Mouse (Mus musculus): Measurements from ENCODE around the gene Plscr1. TPM values are rescaled to one million over a fixed set of nuclear protein-coding genes. Genes with fewer than 3 reads are reported as not detected.

Plscr1 gene
- 12.2 and 22.2 TPM in 2 replicates for total RNA-seq (2012; rRNA removed)

GRCm38 (mm10) chr9:92249447-92249852 lies at the start of gene Plscr1:
Gene Plscr1 (plus strand): TSS chr9:92249750.
- Histone ChIP-seq H3K36me3 (ENCODE audit: control insufficient read depth, insufficient read depth, low read length, poor library complexity, severe bottlenecking) (no peaks in the 10 kb centered on the region), H3K27ac (ENCODE audit: insufficient read depth, low read depth, low read length, poor library complexity, severe bottlenecking) (peak within 1 kb of the TSS; percentile 91), H3K9ac (ENCODE audit: insufficient read depth, low read depth, low read length, poor library complexity, severe bottlenecking) (peak within 1 kb of the TSS; percentile 80), H3K9me3 (ENCODE audit: control insufficient read depth, insufficient read depth, low read depth, low read length) (no peaks in the 10 kb centered on the region), H3K4me1 (ENCODE audit: control insufficient read depth in 2 of 2, insufficient read depth in 2 of 2, low read length in 2 of 2, poor library complexity in 1 of 2) (no peaks in the 10 kb centered on the region; a peak in 1 of 4 replicates), H3K4me3 (ENCODE audit: insufficient read depth in 1 of 2, low read depth in 1 of 2, low read length in 2 of 2, poor library complexity in 1 of 2, severe bottlenecking in 1 of 2) (peak within 1 kb of the TSS; percentile 73 to 90)
- in situ Hi-C loops (cut with MboI; ENCODE audit: low sequenced_read_pairs in 2 of 2, unreplicated experiment in 2 of 2): no loop called here
- DNase-seq (ENCODE audit: low read depth, low spot score): no peak
- TF ChIP-seq MAFK (IDR thresholded peaks at IDR 0.05; ENCODE audit: insufficient read depth, low read depth, low read length): no peak
- TF ChIP-seq HCFC1 (IDR thresholded peaks at IDR 0.05; ENCODE audit: borderline replicate concordance, insufficient read depth, low read length): no peak
- no peak for TF ChIP-seq ZNF384 (IDR thresholded peaks at IDR 0.05; ENCODE audit: low read depth, low read length)
- TF ChIP-seq CHD2 (IDR thresholded peaks at IDR 0.05; ENCODE audit: low read depth, low read length): no peak
- no peak for TF ChIP-seq ZC3H11A (IDR thresholded peaks at IDR 0.05; ENCODE audit: borderline replicate concordance, low read depth, low read length)

DNA sequence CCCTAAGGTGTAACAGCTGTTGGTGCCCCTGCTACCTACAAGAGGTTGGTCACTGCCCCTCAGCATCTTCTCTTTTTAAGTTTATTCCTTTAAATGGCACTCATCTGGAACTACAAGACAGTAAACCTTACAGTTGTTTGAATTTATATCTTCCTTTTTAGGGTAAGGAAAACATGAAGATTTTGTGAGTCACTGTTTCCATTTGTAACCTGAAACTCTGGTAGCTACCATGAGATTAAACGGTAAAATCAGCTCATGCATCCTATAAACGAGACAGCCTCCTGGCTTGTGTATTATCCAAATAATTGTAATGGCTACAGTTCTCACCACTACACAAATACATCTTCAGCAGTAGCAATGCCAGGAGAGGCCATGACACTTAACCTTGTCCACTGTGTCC lies 45.2 kb upstream of the Plscr1 start:
- no peaks in the 10 kb centered on the region for H3K36me3 ChIP-seq (ENCODE audit: control insufficient read depth, insufficient read depth, low read length, poor library complexity, severe bottlenecking)
- H3K27ac ChIP-seq (ENCODE audit: insufficient read depth, low read depth, low read length, poor library complexity, severe bottlenecking): no peak overlapping the region
- H3K4me3 ChIP-seq (ENCODE audit: insufficient read depth in 1 of 2, low read depth in 1 of 2, low read length in 2 of 2, poor library complexity in 1 of 2, severe bottlenecking in 1 of 2): no peak overlapping the region
- no peak overlapping the region for H3K9ac ChIP-seq (ENCODE audit: insufficient read depth, low read depth, low read length, poor library complexity, severe bottlenecking)
- TF ChIP-seq ZNF384 (IDR thresholded peaks at IDR 0.05; ENCODE audit: low read depth, low read length) (no peak), MAFK (IDR thresholded peaks at IDR 0.05; ENCODE audit: insufficient read depth, low read depth, low read length) (no peak), HCFC1 (IDR thresholded peaks at IDR 0.05; ENCODE audit: borderline replicate concordance, insufficient read depth, low read length) (no peak), CHD2 (IDR thresholded peaks at IDR 0.05; ENCODE audit: low read depth, low read length) (no peak), ZC3H11A (IDR thresholded peaks at IDR 0.05; ENCODE audit: borderline replicate concordance, low read depth, low read length) (no peak)
- DNase-seq (ENCODE audit: low read depth, low spot score): no peak
- no peaks in the 10 kb centered on the region for H3K4me1 ChIP-seq (ENCODE audit: control insufficient read depth in 2 of 2, insufficient read depth in 2 of 2, low read length in 2 of 2, poor library complexity in 1 of 2)
- in situ Hi-C loops (cut with MboI; ENCODE audit: low sequenced_read_pairs in 2 of 2, unreplicated experiment in 2 of 2): no loop called here
- no peaks in the 10 kb centered on the region for H3K9me3 ChIP-seq (ENCODE audit: control insufficient read depth, insufficient read depth, low read depth, low read length)

DNA sequence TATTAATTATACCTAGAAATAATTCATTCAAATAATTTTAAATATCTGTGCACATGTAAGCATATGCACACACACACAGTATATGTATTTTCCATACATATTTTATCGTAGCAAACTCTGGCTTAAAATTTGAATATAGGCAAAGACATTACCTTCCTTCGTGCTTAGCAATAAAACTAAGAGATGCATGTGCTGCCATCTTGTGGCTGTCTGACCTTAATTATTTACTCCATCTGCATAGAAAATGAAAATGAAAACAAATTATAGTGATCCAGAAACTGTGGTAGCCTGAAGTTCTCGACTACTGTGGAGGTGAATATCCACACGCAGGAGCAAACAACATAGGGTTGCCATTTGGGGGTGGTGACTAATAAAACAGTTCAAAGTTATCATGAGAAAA lies 42.2 kb upstream of the Plscr1 start:
- H3K9ac ChIP-seq (ENCODE audit: insufficient read depth, low read depth, low read length, poor library complexity, severe bottlenecking): no peak overlapping the region
- in situ Hi-C loops (cut with MboI; ENCODE audit: low sequenced_read_pairs in 2 of 2, unreplicated experiment in 2 of 2): no loop called here
- no peaks in the 10 kb centered on the region for H3K9me3 ChIP-seq (ENCODE audit: control insufficient read depth, insufficient read depth, low read depth, low read length)
- H3K36me3 ChIP-seq (ENCODE audit: control insufficient read depth, insufficient read depth, low read length, poor library complexity, severe bottlenecking): no peaks in the 10 kb centered on the region
- no peaks in the 10 kb centered on the region for H3K4me1 ChIP-seq (ENCODE audit: control insufficient read depth in 2 of 2, insufficient read depth in 2 of 2, low read length in 2 of 2, poor library complexity in 1 of 2)
- no peak for TF ChIP-seq ZNF384 (IDR thresholded peaks at IDR 0.05; ENCODE audit: low read depth, low read length)
- no peak for TF ChIP-seq HCFC1 (IDR thresholded peaks at IDR 0.05; ENCODE audit: borderline replicate concordance, insufficient read depth, low read length)
- no peak for TF ChIP-seq MAFK (IDR thresholded peaks at IDR 0.05; ENCODE audit: insufficient read depth, low read depth, low read length)
- no peak for TF ChIP-seq ZC3H11A (IDR thresholded peaks at IDR 0.05; ENCODE audit: borderline replicate concordance, low read depth, low read length)
- no peak for TF ChIP-seq CHD2 (IDR thresholded peaks at IDR 0.05; ENCODE audit: low read depth, low read length)
- H3K4me3 ChIP-seq (ENCODE audit: insufficient read depth in 1 of 2, low read depth in 1 of 2, low read length in 2 of 2, poor library complexity in 1 of 2, severe bottlenecking in 1 of 2): no peak overlapping the region
- no peak for DNase-seq (ENCODE audit: low read depth, low spot score)
- no peak overlapping the region for H3K27ac ChIP-seq (ENCODE audit: insufficient read depth, low read depth, low read length, poor library complexity, severe bottlenecking)

GRCm38 (mm10) chr9:92207757-92208156 lies 41.8 kb upstream of the Plscr1 start:
- H3K9me3 ChIP-seq (ENCODE audit: control insufficient read depth, insufficient read depth, low read depth, low read length): no peaks in the 10 kb centered on the region
- no peak overlapping the region for H3K9ac ChIP-seq (ENCODE audit: insufficient read depth, low read depth, low read length, poor library complexity, severe bottlenecking)
- TF ChIP-seq MAFK (IDR thresholded peaks at IDR 0.05; ENCODE audit: insufficient read depth, low read depth, low read length) (no peak), ZNF384 (IDR thresholded peaks at IDR 0.05; ENCODE audit: low read depth, low read length) (no peak), ZC3H11A (IDR thresholded peaks at IDR 0.05; ENCODE audit: borderline replicate concordance, low read depth, low read length) (no peak), CHD2 (IDR thresholded peaks at IDR 0.05; ENCODE audit: low read depth, low read length) (no peak), HCFC1 (IDR thresholded peaks at IDR 0.05; ENCODE audit: borderline replicate concordance, insufficient read depth, low read length) (no peak)
- H3K4me3 ChIP-seq (ENCODE audit: insufficient read depth in 1 of 2, low read depth in 1 of 2, low read length in 2 of 2, poor library complexity in 1 of 2, severe bottlenecking in 1 of 2): no peak overlapping the region
- H3K4me1 ChIP-seq (ENCODE audit: control insufficient read depth in 2 of 2, insufficient read depth in 2 of 2, low read length in 2 of 2, poor library complexity in 1 of 2): no peaks in the 10 kb centered on the region
- no peak for DNase-seq (ENCODE audit: low read depth, low spot score)
- H3K27ac ChIP-seq (ENCODE audit: insufficient read depth, low read depth, low read length, poor library complexity, severe bottlenecking): no peak overlapping the region
- in situ Hi-C loops (cut with MboI; ENCODE audit: low sequenced_read_pairs in 2 of 2, unreplicated experiment in 2 of 2): no loop called here
- H3K36me3 ChIP-seq (ENCODE audit: control insufficient read depth, insufficient read depth, low read length, poor library complexity, severe bottlenecking): no peaks in the 10 kb centered on the region

DNA sequence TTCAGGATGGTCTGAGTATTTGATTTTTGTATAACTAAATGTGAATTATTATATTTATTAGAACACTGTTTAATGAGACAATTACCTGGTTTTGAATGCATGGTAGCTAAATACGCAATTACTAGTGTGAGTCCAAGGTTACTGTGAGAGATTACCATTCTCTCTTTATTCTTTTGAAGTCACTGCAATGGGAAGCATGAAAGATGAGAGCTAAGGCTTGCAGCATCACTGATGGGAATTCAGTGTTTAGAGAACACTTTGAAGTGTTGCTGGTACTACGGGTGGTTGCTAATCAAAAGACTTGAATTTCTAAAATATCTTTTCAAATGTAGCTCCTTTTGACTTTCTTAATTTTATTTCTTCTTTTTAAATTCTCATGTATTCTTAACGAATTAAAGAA lies 39.7 kb upstream of the Plscr1 start:
- no peak overlapping the region for H3K9ac ChIP-seq (ENCODE audit: insufficient read depth, low read depth, low read length, poor library complexity, severe bottlenecking)
- H3K4me3 ChIP-seq (ENCODE audit: insufficient read depth in 1 of 2, low read depth in 1 of 2, low read length in 2 of 2, poor library complexity in 1 of 2, severe bottlenecking in 1 of 2): no peak overlapping the region
- no peak overlapping the region for H3K27ac ChIP-seq (ENCODE audit: insufficient read depth, low read depth, low read length, poor library complexity, severe bottlenecking)
- no peaks in the 10 kb centered on the region for H3K36me3 ChIP-seq (ENCODE audit: control insufficient read depth, insufficient read depth, low read length, poor library complexity, severe bottlenecking)
- in situ Hi-C loops (cut with MboI; ENCODE audit: low sequenced_read_pairs in 2 of 2, unreplicated experiment in 2 of 2): no loop called here
- no peak for DNase-seq (ENCODE audit: low read depth, low spot score)
- no peak for TF ChIP-seq CHD2 (IDR thresholded peaks at IDR 0.05; ENCODE audit: low read depth, low read length)
- TF ChIP-seq ZNF384 (IDR thresholded peaks at IDR 0.05; ENCODE audit: low read depth, low read length): no peak
- no peak for TF ChIP-seq ZC3H11A (IDR thresholded peaks at IDR 0.05; ENCODE audit: borderline replicate concordance, low read depth, low read length)
- TF ChIP-seq HCFC1 (IDR thresholded peaks at IDR 0.05; ENCODE audit: borderline replicate concordance, insufficient read depth, low read length): no peak
- no peak for TF ChIP-seq MAFK (IDR thresholded peaks at IDR 0.05; ENCODE audit: insufficient read depth, low read depth, low read length)
- H3K9me3 ChIP-seq (ENCODE audit: control insufficient read depth, insufficient read depth, low read depth, low read length): no peaks in the 10 kb centered on the region
- H3K4me1 ChIP-seq (ENCODE audit: control insufficient read depth in 2 of 2, insufficient read depth in 2 of 2, low read length in 2 of 2, poor library complexity in 1 of 2): no peaks in the 10 kb centered on the region
